Mouse (Mus musculus) gastrocnemius, postnatal 14 days (tissue): ENCODE measurements around the gene Insig2. TPM values are rescaled to one million over a fixed set of nuclear protein-coding genes. Genes with fewer than 3 reads are reported as not detected.

Experiments
- DNase-seq: peaks from one replicate; pipeline ENCODE4 v3.0.0; 2021; ENCODE audit warnings: mixed read lengths
- intact Hi-C: fragments of 180-260 bp; cut with DNase I; formaldehyde crosslinking; loops from one replicate; pipeline ENCODE4 v1.15.1; 2025; ENCODE audit warnings: low total_unique reads
- long read RNA-seq, 2 experiments: library from polyadenylated mRNA; stranded (forward); transcript quantifications; one replicate each; pipeline ENCODE4 v2.0.0; 2021
- total RNA-seq, 2 experiments: library from RNA; stranded (reverse); gene quantifications; 2 replicates each; pipeline ENCODE4 v1.2.3; 2021

Insig2 gene
- total RNA-seq, result 10 to 100 TPM; 45.3 to 47.9 TPM
- long read RNA-seq, experiment 1, transcript Insig2-201 (6 exons, 2,697 nt), result major isoform, 64 of 80 reads
- long read RNA-seq, experiment 1, partial matches to known transcripts, result 3 of 80 reads
- long read RNA-seq, experiment 1, other reads (novel, unspliced or antisense), result 13 of 80 reads
- long read RNA-seq, experiment 2, transcript Insig2-201 (6 exons, 2,697 nt), result major isoform, 61 of 79 reads
- long read RNA-seq, experiment 2, partial matches to known transcripts, result 2 of 79 reads
- long read RNA-seq, experiment 2, other reads (novel, unspliced or antisense), result 16 of 79 reads

- intact Hi-C loops, result no loop called here
- DNase-seq, result no peak
These were observed at the start of gene Insig2 for GRCm38 (mm10) chr1:121332485-121332884. Gene Insig2, minus strand, starts transcription at chr1:121332589.

- intact Hi-C loops, result no loop called here
- no peak for DNase-seq
These were observed 49.2 kb upstream of the Insig2 start for GRCm38 (mm10) chr1:121381562-121381961.

- DNase-seq, result no peak
These were observed 47.6 kb upstream of the Insig2 start for GRCm38 (mm10) chr1:121380033-121380432.

GRCm38 (mm10) chr1:121377901-121378300 lies 45.5 kb upstream of the Insig2 start:
- DNase-seq, result no peak
- intact Hi-C loops, result no loop called here

More at GRCm38 (mm10) chr1:121380033-121380432, 47.6 kb upstream of the Insig2 start:
- intact Hi-C loops, result no loop called here

- intact Hi-C loops, result no loop called here
- DNase-seq, result no peak
These were observed 45.0 kb upstream of the Insig2 start for GRCm38 (mm10) chr1:121377410-121377809.

- no peak for DNase-seq
- intact Hi-C loops, result no loop called here
These were observed 41.2 kb upstream of the Insig2 start for GRCm38 (mm10) chr1:121373631-121374030.

GRCm38 (mm10) chr1:121372656-121373055 lies 40.3 kb upstream of the Insig2 start:
- no peak for DNase-seq
- intact Hi-C loops, result no loop called here

- intact Hi-C loops, result no loop called here
- no peak for DNase-seq
These were observed 39.1 kb upstream of the Insig2 start for GRCm38 (mm10) chr1:121371449-121371848.

- intact Hi-C loops, result no loop called here
- DNase-seq, result peak; percentile 6
These were observed 34.9 kb upstream of the Insig2 start for GRCm38 (mm10) chr1:121367257-121367656.

- DNase-seq, result no peak
- intact Hi-C loops, result no loop called here
These were observed 28.2 kb upstream of the Insig2 start for GRCm38 (mm10) chr1:121360561-121360960.

- intact Hi-C loops, result no loop called here
- no peak for DNase-seq
These were observed 27.3 kb upstream of the Insig2 start for GRCm38 (mm10) chr1:121359680-121360079.

- no peak for DNase-seq
- intact Hi-C loops, result no loop called here
These were observed 21.4 kb upstream of the Insig2 start for GRCm38 (mm10) chr1:121353779-121354178.

GRCm38 (mm10) chr1:121351037-121351436 lies 18.6 kb upstream of the Insig2 start:
- DNase-seq, result no peak
- intact Hi-C loops, result no loop called here

- intact Hi-C loops, result no loop called here
- no peak for DNase-seq
These were observed 18.2 kb upstream of the Insig2 start for GRCm38 (mm10) chr1:121350616-121351015.

GRCm38 (mm10) chr1:121348875-121349847 lies 16.8 kb upstream of the Insig2 start:
- intact Hi-C loops, result no loop called here
- DNase-seq, result no peak

GRCm38 (mm10) chr1:121343966-121344365 lies 11.6 kb upstream of the Insig2 start:
- DNase-seq, result no peak
- intact Hi-C loops, result no loop called here

GRCm38 (mm10) chr1:121335789-121336188 lies 3.4 kb upstream of the Insig2 start:
- no peak for DNase-seq
- intact Hi-C loops, result no loop called here

GRCm38 (mm10) chr1:121333986-121334703 lies 1.8 kb upstream of the Insig2 start:
- DNase-seq, result no peak
- intact Hi-C loops, result no loop called here

GRCm38 (mm10) chr1:121330621-121331020 lies 1.8 kb downstream of the Insig2 start:
- no peak for DNase-seq
- intact Hi-C loops, result no loop called here

- no peak for DNase-seq
These were observed 3.0 kb downstream of the Insig2 start for GRCm38 (mm10) chr1:121329391-121329790.

More at GRCm38 (mm10) chr1:121329391-121329790, 3.0 kb downstream of the Insig2 start:
- intact Hi-C loops, result no loop called here
